Mouse (Mus musculus) thymus, adult 18-20 months (tissue): ENCODE measurements at regions not wholly inside any gene's neighbourhood (a gene's known extent, or its start where the extent isn't known, plus 50 kb on each side); places are given as distances from the start of the nearest gene placed in this dataset.

Experiments used
- DNase-seq, 2 experiments: peaks; one replicate each; pipeline ENCODE4 v3.0.0; 2022; ENCODE audit warnings: mixed read lengths in 2 of 2

GRCm38 (mm10) chr1:137378072-137378985, 418.1 kb upstream of the Nr5a2 start:
- no peak for DNase-seq

- no peak for DNase-seq
These were observed 416.4 kb upstream of the Nr5a2 start for GRCm38 (mm10) chr1:137376685-137377084.

DNA sequence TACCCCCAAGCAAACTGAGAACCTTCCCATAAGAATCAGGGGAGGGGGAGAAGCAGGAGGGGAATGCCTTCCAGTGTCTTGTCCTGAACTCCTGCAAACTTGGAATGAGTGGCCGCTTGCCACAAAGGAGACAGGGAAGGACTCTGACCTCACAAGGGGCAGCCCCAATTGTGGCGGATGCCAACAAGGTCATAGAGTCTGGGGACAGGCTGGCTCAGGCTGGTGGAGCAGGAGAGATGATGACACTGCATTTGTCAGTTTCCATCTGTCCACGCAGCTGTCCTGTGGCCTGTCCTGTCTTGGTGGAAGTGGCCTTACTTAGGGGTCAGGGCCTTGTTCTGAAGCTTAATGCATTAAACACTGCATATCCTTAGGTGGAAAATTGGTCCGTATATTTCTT, 414.4 kb upstream of the Nr5a2 start:
- DNase-seq: no peak

- no peak for DNase-seq
These were observed 413.5 kb upstream of the Nr5a2 start for GRCm38 (mm10) chr1:137373509-137374420.

DNA sequence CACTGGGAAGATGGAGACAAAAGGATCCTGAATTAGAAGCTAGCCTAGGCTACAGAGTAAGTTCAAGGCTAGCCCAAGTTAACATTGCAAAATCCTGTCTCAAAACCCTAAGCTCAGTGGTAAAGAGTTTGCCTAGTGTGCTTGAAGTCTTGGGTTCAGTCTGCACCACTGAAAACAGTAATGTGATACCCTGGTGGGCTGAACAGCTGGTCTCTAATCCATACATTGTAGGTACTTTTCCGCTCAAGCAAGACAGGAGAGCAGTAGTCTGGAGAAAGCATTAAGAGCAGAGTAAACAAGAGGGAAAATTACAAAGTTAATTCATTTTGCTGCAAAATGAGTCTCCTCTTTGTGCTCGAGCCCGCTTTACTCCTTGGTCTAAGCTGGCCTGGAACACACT, 412.0 kb upstream of the Nr5a2 start:
- no peak for DNase-seq

DNA sequence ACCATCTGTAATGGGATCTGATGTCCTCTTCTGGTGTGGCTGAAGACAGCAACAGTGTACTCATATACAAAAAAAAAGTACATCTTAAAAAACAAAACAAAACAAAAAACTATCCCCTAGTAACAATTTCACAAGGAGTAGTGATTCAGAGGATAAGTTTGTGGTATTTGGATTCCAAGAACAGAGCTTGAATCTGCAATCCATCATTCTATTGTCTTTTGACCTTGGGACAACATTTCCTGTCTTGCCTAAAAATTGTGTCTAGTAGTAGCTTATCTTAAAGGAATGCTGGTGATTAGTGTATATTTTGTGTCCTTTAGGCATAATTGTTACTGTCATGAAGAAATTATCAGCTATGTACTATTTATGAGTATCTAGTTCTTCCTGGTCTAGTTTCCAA, 404.1 kb upstream of the Nr5a2 start:
- no peak for DNase-seq

GRCm38 (mm10) chr1:137363969-137364368, 403.7 kb upstream of the Nr5a2 start:
- DNase-seq: no peak

DNA sequence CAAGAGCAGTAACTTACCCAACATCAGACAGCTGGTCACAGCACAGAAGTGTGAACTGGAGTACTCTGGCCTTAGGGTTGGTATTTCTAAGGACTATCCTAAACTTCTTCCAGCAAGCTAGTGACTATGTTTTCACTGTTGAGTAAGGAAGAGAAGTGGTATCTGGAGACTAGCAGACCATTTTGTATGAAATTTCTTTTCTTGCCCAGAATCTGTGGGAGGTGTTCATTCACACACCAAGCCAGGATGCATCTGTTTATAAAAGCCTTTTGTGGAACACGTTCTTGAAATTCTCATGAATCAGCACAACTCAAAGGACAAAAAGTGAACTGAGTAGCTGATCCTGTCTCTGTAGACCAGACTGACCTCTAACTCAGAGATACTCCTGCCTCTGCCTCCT, 403.3 kb upstream of the Nr5a2 start:
- DNase-seq: no peak

DNA sequence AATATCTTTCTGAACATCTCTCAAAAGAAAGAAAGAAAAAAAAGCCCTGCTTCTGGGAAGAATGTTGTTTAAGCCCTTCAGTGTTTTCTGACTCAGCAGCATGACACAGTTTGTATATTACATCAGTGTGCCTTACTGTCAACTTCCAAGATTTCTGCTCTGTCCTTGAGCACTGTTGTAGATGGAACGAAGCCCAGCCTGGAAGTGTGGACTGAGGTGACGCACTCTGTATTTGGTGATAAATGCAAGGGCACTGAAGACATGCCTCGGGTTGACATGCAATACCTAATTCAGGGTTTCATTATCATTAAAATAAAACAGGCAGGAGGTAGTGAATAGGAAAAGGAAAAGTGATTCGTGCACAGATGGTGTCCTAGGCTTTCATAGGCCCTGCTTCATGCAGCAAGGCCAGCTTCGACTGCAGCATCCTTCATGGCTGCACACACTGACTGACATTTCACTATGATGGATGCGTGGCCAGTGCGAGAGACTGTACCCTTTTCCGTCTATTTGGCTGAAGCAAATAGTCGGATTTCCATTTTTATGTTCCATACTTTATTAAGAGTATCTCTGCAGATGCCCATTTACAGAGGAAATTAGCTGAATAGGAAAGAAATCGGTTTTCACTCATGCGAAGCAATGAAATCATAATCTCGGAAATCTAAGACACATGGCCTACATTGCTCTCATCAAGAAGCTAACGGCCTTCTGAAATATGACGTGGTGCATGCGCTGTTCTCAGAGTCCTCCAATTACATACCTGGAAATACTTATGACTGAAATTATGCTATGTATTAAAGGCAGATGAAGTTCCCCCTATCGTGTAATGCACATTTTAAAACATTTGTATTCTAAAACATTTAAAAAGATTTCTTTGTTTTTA, 400.7 kb upstream of the Nr5a2 start:
- DNase-seq: no peak

GRCm38 (mm10) chr1:137355941-137356512, 395.8 kb upstream of the Nr5a2 start:
- DNase-seq: no peak

DNA sequence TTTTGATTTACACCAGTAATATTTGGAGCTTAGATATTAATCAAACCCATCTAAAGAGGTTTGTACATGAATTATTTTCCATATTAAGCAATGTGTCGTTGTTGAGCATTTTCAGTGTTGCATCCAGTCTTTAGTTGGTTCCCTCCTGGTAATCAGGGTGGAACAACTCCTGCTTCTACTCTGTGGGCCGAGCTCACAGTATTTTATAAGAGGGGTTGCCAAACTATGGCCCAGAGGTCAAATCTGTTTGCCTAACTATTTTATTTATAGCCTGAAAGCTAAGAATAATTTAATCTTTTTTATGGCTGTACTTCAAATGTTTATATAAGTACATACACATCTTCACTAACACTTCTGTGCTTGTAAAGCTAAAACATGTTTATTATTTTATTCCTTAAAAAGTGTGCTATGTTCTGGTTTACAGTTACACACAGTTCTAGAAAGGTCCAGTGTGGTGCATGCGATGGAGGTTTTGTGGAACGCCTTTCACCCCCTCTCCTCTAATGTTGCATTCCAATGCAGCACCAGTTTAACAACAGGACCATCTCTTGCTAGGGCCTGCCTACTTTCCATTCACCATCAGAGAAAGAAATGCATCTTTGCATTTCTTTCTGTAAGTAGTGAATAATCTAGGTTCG, 392.3 kb upstream of the Nr5a2 start:
- no peak for DNase-seq

DNA sequence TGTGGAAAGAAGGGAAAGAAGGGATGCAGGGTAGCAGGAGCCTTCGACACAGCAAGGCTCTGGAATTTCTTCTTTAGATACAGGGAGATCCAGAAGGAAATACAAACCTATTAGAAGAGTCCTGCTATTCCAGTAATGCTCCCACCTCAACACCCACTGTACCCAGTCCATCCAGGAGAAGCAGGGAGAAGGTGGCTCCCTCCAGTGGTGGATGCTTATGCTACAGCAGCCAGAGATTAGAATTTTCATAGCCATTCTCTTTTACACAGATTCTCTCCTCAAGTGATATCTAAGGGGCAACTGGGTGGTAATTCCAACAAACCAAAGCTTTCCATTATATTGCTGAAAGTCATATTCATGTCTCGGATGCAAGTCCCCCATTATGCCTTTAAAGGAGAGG, 373.9 kb upstream of the Nr5a2 start:
- DNase-seq: no peak

DNA sequence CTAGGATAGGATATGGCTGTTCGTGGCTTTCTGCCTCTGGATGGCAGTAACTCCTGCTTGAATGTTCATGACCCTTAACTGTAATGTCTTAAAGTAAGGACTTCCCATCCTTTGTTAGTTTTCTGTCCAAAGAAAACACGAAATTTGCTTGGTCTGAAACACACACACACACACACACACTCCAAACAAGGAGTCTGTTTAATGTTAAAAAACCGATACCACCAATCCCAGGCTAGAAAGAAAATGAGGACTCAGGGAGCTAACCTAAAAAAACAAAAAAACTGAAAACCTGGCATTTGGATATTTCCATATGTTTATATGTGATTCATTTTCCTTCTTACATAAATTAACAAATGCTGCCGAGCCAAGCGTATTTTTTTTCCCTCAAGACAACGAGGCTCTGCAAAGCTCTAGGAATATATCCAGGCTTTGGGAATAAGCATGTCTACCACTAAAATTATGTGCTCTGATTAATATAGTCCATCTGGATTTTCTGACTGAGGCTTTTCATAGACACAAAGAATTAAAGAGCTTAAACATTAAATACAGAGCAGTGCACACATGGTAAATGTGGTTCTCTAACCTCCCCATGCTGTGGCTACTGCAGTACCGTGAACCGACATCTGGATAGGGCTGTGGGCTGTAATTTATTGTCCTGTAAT, 372.0 kb upstream of the Nr5a2 start:
- DNase-seq: no peak

DNA sequence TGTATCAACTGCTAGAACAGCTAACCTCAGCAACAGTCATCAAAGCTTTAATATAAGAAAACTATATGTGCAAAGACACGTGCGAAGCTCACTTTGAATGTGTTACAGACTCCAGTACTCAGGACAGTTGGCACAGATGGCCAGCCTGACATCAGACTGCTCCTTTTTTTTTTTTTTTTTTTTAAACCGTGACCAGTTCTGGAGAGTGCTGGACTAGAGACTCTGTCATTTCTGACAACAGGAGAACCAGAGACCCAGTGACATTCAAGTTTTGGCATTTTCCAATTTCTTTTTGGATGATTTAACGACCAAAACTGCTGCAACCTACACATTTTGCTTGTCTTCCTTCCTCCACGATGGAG, 371.5 kb upstream of the Nr5a2 start:
- no peak for DNase-seq

DNA sequence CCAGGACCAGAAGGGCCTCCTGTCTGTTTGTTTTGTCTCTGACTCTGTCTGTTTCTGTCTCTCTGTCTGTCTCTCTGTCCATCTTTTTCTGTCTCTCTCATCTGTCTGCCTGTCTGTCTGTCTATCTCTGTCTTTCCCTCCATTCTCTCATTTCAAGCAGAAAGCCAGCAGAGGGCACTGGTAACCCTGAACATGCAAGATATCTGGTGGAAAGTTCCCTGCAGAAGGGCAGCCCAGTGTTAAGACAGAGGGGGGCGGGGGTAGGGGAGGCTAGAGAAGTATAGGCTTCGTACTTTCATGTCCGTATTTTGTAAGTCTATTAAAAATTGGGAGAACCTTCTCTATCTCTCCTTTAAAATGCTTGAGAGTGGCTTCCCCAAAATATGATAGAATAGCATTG, 370.4 kb upstream of the Nr5a2 start:
- peak; percentile 37 to 68 for DNase-seq

DNA sequence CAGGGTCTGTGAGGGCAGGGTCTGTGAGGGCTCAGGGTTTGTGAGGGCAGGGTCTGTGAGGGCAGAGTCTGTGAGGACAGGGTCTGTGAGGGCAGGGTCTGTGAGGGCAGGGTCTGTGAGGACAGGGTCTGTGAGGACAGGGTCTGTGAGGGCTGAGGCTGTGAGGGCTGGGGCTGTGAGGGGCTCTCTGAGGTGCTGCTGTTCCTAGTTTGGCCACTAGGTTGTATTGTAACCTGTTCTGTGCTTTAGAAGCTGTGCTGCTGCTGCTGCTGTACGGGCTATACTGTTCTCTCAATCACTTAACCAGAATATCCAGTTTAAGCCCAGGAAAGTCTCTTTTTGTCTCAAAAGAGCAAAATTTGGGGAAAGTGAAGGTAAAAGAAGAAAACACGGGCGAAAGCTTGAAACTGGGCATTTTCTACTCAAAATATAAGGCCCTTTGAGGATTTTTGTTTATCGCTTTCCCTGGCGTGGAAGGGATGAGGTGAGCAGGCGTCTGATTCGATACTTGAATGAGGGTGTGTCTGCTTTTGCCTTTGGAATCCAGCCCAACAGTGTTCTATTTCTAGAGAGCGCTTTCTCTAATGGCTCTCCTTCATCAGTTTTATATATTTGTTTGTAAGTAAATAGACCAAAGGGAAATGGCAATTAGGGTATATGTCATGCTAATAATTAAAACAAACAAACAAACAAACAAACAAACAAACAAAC, 363.8 kb upstream of the Nr5a2 start:
- peak in 1 of 2 experiments; percentile 21 for DNase-seq

DNA sequence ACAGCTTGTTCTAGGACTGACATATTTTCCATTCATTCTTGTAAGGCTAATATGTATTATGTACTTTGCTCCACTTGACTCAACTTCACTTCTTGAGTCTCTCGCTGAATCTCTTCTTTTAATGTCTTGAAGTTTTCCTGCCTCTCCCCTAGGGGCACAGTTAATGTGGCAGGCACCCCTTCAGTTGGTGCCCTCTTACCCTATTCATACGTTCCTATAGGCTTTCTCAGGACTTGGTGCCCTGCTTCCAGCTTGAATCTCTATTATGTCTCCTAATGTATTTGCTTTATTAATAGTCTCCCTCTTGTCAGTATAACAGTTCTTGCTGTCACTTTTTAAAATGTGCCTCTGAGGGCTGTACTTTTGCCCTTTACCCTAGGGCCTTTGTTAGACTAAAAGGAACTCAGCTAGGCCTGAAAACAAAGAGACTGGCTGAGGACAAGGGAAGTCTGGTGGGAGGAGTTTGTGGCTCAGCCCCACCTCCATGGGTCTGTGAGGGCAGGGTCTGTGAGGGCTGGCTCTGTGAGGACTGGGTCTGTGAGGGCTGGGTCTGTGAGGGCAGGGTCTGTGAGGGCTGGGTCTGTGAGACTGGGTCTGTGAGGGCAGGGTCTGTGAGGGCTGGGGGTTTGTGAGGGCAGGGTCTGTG, 362.9 kb upstream of the Nr5a2 start:
- no peak for DNase-seq

- DNase-seq: no peak
These were observed 342.6 kb upstream of the Nr5a2 start for GRCm38 (mm10) chr1:137302757-137303422.

DNA sequence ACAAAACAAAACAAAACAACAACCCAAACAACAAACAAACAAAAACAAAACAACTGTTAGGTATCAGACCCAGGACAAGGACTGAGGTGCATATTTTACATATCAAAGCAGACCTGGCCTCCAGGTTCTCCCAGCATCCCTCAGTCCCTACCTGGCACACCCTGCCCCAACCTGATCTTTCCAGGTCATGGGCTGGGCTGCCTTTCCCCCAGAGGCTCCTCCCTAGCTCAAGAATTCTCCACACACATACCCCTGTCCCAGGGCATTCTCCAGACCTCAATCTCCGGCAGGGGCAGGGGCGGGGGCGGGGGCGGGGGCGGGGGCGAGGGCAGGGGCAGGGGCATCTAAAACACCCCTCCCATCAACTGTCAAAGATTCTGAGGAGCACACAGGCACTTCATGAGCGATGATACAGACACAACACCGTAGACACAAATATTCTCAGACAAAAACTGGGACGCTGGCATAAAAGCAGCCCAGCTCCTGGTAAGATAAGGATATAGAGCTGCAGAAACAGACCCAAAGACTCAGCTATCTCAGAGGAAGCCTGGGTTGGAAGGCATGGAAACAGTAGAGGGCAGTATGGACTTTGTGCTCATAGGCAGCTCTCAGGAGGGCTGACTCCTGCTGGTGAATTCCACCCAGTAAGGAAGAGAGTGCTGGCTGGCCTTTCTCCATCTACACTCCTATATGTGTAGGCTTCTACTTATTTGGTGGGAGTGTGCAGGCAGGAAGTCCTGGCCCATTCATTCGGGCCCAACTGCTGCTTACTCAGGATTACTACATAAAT, 337.7 kb upstream of the Nr5a2 start:
- DNase-seq: no peak
